Mouse (Mus musculus): ENCODE measurements around the gene Rabac1.

Rabac1 gene

DNA sequence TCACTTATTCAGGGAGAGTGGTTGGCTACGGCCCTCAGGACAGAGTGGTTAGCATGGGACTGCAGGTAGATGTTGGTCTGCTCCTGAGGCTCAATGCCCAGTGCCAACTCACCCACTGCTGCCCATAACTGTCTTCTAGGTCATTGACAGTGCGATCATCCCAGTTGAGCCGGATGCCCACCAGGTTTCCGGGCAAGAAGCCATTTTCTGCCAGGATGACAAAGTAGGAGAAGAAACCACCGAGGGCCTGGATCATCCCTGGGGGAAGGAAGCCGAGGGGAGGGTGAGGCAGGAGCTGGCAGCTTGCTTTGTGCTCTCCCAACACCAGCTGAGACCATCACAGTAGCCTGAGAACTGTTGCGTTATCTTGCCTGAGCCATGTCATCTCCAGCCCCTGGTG is 7.9 kb upstream of the Rabac1 start:
- no peak for DNase-seq (ENCODE audit: low spot score)

GRCm38 (mm10) chr7:24978781-24979180 is 6.2 kb upstream of the Rabac1 start:
- DNase-seq (ENCODE audit: low spot score): no peak

- DNase-seq (ENCODE audit: low spot score): peak; percentile 68
Observed at GRCm38 (mm10) chr7:24974893-24975595, 2.5 kb upstream of the Rabac1 start.

- DNase-seq (ENCODE audit: low spot score): no peak
Observed at GRCm38 (mm10) chr7:24973902-24974301, 1.3 kb upstream of the Rabac1 start.

DNA sequence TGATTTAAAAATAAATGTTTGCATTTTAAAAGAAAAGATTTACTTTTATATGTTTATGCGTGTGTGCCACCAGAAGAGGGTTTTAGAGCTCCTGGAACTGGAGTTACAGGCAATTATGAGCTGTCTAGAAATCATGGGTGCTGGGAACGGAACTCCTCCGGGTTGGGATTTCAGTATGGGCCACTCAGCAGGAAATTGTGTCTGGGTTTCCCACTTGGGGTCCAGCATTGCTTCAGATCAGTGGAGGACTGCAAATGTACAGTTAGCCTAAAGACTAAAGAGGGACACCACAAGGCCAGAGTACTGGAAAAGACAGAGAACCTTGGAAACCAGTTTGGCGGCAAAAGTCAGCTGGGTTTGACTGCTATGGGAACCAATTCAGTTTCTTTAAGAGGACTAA is 654 bp upstream of the Rabac1 start:
- no peak for DNase-seq (ENCODE audit: low spot score)

DNA sequence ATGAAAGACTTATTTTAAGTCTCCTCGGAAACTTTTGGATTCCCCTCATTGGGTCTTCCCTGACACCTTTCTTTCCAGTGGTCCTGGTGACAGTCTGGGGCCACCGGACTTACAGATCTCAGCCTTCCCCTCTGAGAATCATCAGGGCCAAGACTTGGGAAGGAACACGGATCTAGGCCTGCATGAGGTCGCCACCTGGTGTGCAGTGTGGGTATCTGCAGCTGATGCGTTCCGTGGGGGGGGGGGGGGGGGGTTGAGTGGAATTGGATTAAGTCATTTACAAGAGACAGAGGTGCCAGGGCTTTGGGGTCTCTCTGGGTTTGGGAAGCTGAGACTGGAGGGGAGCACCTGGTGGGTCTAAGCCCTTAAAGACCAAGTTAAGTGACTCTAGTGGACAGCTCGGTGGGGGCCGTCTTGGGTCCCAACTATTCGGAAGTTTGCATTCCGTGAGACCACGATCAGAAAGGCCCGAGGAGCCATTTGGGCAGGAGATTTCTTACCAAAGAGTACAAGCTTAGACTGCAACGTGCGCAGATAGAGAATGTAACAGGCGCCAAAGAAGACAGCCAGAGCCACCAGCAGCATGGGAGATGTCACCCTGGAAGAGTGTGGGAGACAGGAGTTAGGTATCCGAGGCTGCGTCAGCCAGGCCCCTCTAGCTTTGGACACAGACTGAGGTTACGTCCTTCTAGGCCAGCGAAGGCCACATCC is 1.1 kb downstream of the Rabac1 start:
- DNase-seq (ENCODE audit: low spot score): peak; percentile 81

GRCm38 (mm10) chr7:24970341-24970740 is 2.2 kb downstream of the Rabac1 start:
- no peak for DNase-seq (ENCODE audit: low spot score)

DNA sequence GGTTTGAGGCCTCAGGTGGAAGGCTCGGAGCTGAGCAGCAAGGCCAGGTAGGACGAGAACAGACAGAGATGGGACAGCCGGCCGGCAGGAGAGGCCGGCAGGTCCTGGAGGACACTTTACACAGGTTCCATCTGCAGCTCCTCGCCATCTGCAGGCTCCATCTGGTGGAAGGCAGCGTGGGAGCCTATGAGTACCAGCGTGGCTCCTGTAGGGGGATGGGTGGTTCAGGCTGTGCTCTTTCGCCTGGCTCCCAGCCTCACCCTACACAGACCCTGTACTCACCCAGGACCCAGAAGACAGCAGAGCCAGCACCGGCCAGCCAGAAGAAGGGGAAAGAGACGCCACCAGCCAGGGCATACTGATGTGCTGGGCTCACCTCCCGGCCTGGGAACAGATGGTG is 2.7 kb downstream of the Rabac1 start:
- DNase-seq (ENCODE audit: low spot score): no peak

- DNase-seq (ENCODE audit: low spot score): no peak
Observed at GRCm38 (mm10) chr7:24968463-24968862, 4.1 kb downstream of the Rabac1 start.

DNA sequence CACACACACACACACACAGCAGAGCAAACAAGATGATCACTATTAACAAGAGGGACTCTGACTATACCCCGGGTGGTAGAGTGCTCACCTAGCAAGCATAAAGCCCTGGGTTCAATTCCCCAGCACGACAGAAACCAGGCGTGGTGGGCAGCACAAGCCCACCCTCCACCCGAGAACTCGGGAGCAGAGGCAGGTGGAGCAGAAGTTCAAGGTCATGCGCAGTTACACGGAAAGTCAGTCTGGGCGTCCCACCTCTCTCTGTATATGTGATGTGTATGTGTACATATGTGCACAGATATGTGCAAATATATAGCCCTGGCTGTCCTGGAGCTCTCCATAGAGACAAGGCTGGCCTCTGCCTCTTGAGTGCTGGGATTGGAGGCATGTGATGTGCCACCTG is 4.6 kb downstream of the Rabac1 start:
- DNase-seq (ENCODE audit: low spot score): no peak

- peak; percentile 91 for DNase-seq (ENCODE audit: low spot score)
Observed at GRCm38 (mm10) chr7:24964897-24965535, 7.5 kb downstream of the Rabac1 start.

- no peak for DNase-seq (ENCODE audit: low spot score)
Observed at GRCm38 (mm10) chr7:24964288-24964687, 8.3 kb downstream of the Rabac1 start.

DNA sequence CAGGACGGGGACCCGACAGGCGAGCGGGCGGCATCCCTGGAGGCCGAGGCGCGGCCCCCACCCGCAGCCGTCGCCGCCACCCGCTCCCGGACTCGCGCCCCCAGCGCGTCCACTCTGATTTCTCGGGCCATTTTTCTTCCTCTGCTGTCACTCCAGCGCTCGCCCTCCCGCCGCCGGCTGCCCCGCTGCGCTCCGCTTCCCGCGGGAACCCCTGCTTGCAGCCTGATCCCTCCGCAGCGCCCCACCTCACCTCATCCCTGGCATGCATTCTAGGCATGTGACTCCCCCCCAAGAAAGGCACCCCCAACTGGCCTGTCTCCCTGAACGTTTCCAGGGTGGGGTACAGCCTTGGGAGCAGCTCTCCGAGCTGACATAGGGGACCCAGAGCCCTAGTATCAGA is 17.3 kb downstream of the Rabac1 start:
- DNase-seq (ENCODE audit: low spot score): no peak

DNA sequence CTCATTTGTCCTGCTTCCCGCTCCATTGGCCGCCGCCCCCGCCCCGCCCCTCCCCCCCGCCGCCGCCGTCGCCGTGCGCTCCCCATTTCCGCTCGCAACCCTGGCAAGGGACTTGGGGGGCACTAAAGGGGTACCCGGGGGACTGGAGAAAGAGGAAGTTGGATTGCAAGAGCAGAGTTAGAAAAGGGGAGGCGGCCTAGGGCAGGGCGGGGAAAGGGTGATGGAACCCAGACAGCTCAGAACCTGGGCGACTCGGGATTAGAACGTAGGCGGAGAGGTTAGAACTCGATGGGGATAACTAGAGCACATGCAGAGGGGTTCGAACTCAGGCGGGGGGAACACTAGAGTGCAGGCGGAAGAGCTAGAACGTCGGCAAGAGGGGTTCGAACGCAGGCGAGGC is 18.1 kb downstream of the Rabac1 start:
- no peak for DNase-seq (ENCODE audit: low spot score)

- no peak for DNase-seq (ENCODE audit: low spot score)
Observed at GRCm38 (mm10) chr7:24953966-24954365, 18.6 kb downstream of the Rabac1 start.

DNA sequence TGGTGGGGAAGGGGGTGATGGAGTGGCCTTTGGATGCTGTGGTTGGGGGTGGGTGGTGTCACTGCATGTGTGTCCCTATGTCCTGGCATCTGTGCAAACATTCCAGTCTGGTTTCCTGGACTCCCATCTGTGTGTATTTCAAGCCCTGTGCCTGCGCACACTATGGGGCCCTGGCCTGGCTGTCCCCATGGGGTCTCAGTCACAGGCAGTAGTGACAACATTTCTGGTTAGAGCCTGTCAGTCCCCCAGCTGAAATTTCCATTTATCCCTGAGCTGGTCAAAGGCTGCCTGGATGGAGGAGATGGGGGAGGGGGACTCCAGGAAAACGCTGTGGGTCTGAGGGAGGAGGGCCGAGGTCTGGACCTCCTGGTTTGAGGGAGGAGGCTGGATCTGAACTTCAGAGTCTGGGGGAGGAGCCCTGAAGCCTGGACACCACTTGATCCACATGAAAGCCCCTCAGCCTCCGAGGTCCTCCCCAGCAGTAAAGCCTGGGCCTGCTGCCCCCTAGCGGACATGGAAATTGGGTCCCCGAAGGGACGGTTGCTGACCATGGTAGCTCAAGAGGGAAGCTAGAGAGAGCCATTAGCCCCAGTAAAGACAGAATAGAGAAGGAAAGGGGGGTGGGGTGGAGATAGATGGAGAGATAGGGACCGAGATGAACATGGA is 22.5 kb downstream of the Rabac1 start:
- DNase-seq (ENCODE audit: low spot score): peak; percentile 89

DNA sequence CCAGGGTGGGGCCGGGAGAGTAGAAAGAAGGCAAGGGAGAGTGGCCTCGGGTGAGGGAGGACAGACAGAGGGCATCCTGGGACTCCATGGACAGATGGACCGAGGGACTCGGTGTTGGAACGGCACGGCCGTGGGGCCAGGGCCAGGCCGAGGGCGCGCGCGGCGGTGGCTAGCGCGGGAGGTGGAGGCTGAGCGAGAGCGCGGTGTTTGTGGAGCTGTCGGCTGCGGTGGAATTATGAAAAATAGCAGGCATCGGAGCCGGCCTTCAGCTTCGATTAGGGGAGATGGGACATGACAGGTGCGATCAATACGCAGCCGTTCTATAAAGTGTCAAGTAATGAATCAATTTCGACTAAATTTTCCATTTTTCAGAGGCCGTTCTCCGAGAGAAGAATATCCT is 23.8 kb downstream of the Rabac1 start:
- DNase-seq (ENCODE audit: low spot score): no peak

GRCm38 (mm10) chr7:24947316-24948048 is 25.1 kb downstream of the Rabac1 start:
- no peak for DNase-seq (ENCODE audit: low spot score)

- DNase-seq (ENCODE audit: low spot score): no peak
Observed at GRCm38 (mm10) chr7:24944257-24944950, 28.1 kb downstream of the Rabac1 start, which contains the start of gene Gm4881. Gene Gm4881 (minus strand): TSS chr7:24944494.

DNA sequence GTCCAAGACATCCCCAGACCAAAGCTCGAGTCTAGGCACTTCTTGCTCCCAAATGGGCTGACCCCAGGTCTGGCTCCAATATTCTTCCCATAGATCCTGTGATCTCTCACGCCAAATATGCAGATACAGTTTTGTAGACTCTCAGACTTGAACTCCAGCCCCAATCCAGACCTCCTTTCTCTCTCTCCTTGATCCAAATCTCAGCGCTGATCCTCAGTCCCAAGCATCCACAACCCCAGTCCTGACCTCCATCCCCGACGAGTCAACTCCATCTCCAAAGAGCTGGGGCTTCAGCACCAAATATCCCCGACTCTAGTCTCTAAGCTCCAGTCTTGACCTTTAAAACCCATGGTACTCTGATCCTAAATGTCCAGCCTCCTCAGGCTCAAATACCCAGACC is 28.9 kb downstream of the Rabac1 start:
- no peak for DNase-seq (ENCODE audit: low spot score)

DNA sequence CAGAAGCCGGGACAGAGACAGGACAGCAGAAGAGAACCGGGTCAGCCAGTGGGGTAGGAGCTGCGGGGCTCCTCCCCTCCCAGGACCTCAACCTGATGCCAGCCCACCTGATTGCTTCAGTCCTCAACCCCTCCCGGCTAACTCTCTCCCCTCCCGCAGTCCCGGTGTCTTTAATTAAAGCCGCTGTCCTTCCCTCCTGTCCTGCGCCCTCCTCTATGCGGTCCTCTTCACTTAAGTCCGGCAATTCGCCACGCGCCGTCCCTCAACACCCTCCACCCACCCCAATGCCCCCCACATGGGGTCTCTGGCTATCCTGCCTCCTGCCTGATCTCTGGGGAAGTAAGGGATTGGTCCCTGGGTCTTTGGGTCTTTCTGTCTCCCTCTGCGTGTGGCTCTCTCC is 40.9 kb downstream of the Rabac1 start:
- DNase-seq (ENCODE audit: low spot score): no peak

Measured in embryo, embryonic 10 days (tissue).